8 mouse cellular contexts compared by ENCODE assay signal in genomic region chrX:112370577-112371410, GRCm38 (mm10). TPM values are rescaled to one million over a fixed set of nuclear protein-coding genes. Genes with fewer than 3 reads are reported as not detected.
DNase-seq lines count a peak whose midpoint lies in the region; ATAC-seq and TF ChIP-seq lines count a peak whose summit lies in the region.
"Not testable (repeated sequence)": the region's sequence is repeated elsewhere in the genome, so short reads cannot be mapped to it uniquely, and the experiment has no call there.

No protein-coding gene starts in this region.

- H3K27ac ChIP-seq in hindbrain, embryonic 10.5 days; neural tube, embryonic 14.5 days (ENCODE audit: low read depth, low read length); thymus, adult 2 months (ENCODE audit: control insufficient read depth, insufficient read depth, low read length): not testable (repeated sequence)

- TF ChIP-seq POLR2A in thymus, adult 2 months (IDR thresholded peaks at IDR 0.05; ENCODE audit: control insufficient read depth, extremely low read depth, insufficient read depth, low read length, poor library complexity), result not testable (repeated sequence)

- 88% methylated on average over 5 of the region's 5 CpGs for WGBS in hindbrain, embryonic 10.5 days
- WGBS in neural tube, embryonic 14.5 days, result 90% methylated on average over 5 of the region's 5 CpGs
- 91% methylated on average over 5 of the region's 5 CpGs for WGBS in thymus, adult 2 months

- DNase-seq in MN1 (ENCODE audit: low spot score), result peak; percentile 68
- peak; percentile 6 to 16 for DNase-seq in cerebellum, postnatal 10 days
- peak; percentile 15 to 19 for DNase-seq in frontal cortex, postnatal 25 days (ENCODE audit: low spot score in 2 of 2)
- DNase-seq in hindbrain, embryonic 10.5 days (ENCODE audit: low spot score), result peak; percentile 45
- DNase-seq in layer of hippocampus, adult 18-20 months (ENCODE audit: low spot score in 2 of 2), result peak; percentile 22 to 32
- peak; percentile 6 to 14 for DNase-seq in lung, adult 18-20 months
- peak; percentile 28 for DNase-seq in thymus, adult 2 months

- not testable (repeated sequence) for H3K27me3 ChIP-seq in hindbrain, embryonic 10.5 days (ENCODE audit: insufficient read depth, poor library complexity, severe bottlenecking); neural tube, embryonic 14.5 days (ENCODE audit: control insufficient read depth, insufficient read depth, low read length); thymus, adult 2 months (ENCODE audit: control insufficient read depth, insufficient read depth, low read length)

- H3K4me3 ChIP-seq in hindbrain, embryonic 10.5 days; neural tube, embryonic 14.5 days (ENCODE audit: low read depth, low read length); thymus, adult 2 months (ENCODE audit: control insufficient read depth, insufficient read depth, low read length): not testable (repeated sequence)

- H3K9me3 ChIP-seq in hindbrain, embryonic 10.5 days; neural tube, embryonic 14.5 days (ENCODE audit: control insufficient read depth, low read length): not testable (repeated sequence)

- TF ChIP-seq CTCF in thymus, adult 2 months (IDR thresholded peaks at IDR 0.05; ENCODE audit: borderline replicate concordance, control insufficient read depth, extremely low read depth, insufficient read depth, low read length, poor library complexity), result not testable (repeated sequence)

- H3K9ac ChIP-seq in neural tube, embryonic 14.5 days (replicated peaks; ENCODE audit: low read depth, low read length), result not testable (repeated sequence)

- not testable (repeated sequence) for H3K36me3 ChIP-seq in hindbrain, embryonic 10.5 days; neural tube, embryonic 14.5 days (ENCODE audit: control insufficient read depth, insufficient read depth, low read length); thymus, adult 2 months (ENCODE audit: control insufficient read depth, insufficient read depth, low read length)

- peak; percentile 100 for ATAC-seq in neural tube, embryonic 14.5 days (ENCODE audit: low read depth)

- not testable (repeated sequence) for H3K4me1 ChIP-seq in hindbrain, embryonic 10.5 days (replicated peaks); neural tube, embryonic 14.5 days (ENCODE audit: control insufficient read depth, insufficient read depth, low read length); thymus, adult 2 months (replicated peaks; ENCODE audit: control insufficient read depth, insufficient read depth, low read length)

- not testable (repeated sequence) for H3K4me2 ChIP-seq in neural tube, embryonic 14.5 days (ENCODE audit: low read depth, low read length)

RNA-seq across cellular contexts. Expression of gene Satl1, which starts 35.8 kb away (rescaled TPM):
- polyA plus RNA-seq in hindbrain, embryonic 10.5 days (2016; fragmentation: Nextera tagmentation; extraction: Ambion mirVana), result not detected in 2 replicates
- not detected for total RNA-seq in layer of hippocampus, adult 18-20 months (2021)
- polyA plus RNA-seq in neural tube, embryonic 14.5 days (2014; fragmentation: Nextera tagmentation; extraction: Ambion mirVana), result not detected in 2 replicates
- polyA plus RNA-seq in thymus, adult 2 months (2012; rRNA removed), result not detected in 2 replicates

RNA-seq across cellular contexts. Expression of gene Apool, which starts 59.7 kb away (rescaled TPM):
- polyA plus RNA-seq in hindbrain, embryonic 10.5 days (2016; fragmentation: Nextera tagmentation; extraction: Ambion mirVana), result 67.2 and 75.3 TPM in 2 replicates
- total RNA-seq in layer of hippocampus, adult 18-20 months (2021), result 1 to 10 TPM; 5.9 to 6.3 TPM
- 13.3 and 17.6 TPM in 2 replicates for polyA plus RNA-seq in neural tube, embryonic 14.5 days (2014; fragmentation: Nextera tagmentation; extraction: Ambion mirVana)
- 3.1 and 5.2 TPM in 2 replicates for polyA plus RNA-seq in thymus, adult 2 months (2012; rRNA removed)

Comparison
In these comparisons a context has a peak if more than half of its experiments do, and no peak if none do; other contexts are left out.
1. DNase-seq: peak in every context shown above with its lines; median percentile 68 in MN1; 45 in hindbrain, embryonic 10.5 days; 28 in thymus, adult 2 months; 27 in layer of hippocampus, adult 18-20 months; 17 in frontal cortex, postnatal 25 days; 11 in cerebellum, postnatal 10 days; 10 in lung, adult 18-20 months.